Mouse (Mus musculus): ENCODE data around the gene Olfr1373.
"Not testable (repeated sequence)": the region's sequence is repeated elsewhere in the genome, so short reads cannot be mapped to it uniquely, and the experiment has no call there.

Gene Olfr1373

GRCm38 (mm10) chr11:52145428-52145827 is at the start of gene Olfr1373:
Gene Olfr1373, minus strand, starts transcription at chr11:52145528.
- not testable (repeated sequence) for DNase-seq (ENCODE audit: low spot score in 2 of 2)

- DNase-seq (ENCODE audit: low spot score in 2 of 2), result not testable (repeated sequence)
Measured at GRCm38 (mm10) chr11:52180651-52181050, 35.3 kb upstream of the Olfr1373 start.

- not testable (repeated sequence) for DNase-seq (ENCODE audit: low spot score in 2 of 2)
Measured at GRCm38 (mm10) chr11:52179897-52180296, 34.6 kb upstream of the Olfr1373 start.

- no peak for DNase-seq (ENCODE audit: low spot score in 2 of 2)
Measured at GRCm38 (mm10) chr11:52168461-52168860, 23.1 kb upstream of the Olfr1373 start.

- not testable (repeated sequence) for DNase-seq (ENCODE audit: low spot score in 2 of 2)
Measured at GRCm38 (mm10) chr11:52167901-52168302, 22.6 kb upstream of the Olfr1373 start.

- DNase-seq (ENCODE audit: low spot score in 2 of 2), result no peak
Measured at GRCm38 (mm10) chr11:52167126-52167525, 21.8 kb upstream of the Olfr1373 start.

- DNase-seq (ENCODE audit: low spot score in 2 of 2), result no peak
Measured at GRCm38 (mm10) chr11:52163926-52164325, 18.6 kb upstream of the Olfr1373 start.

- peak in 1 of 2 experiments; percentile 42 for DNase-seq (ENCODE audit: low spot score in 2 of 2)
Measured at GRCm38 (mm10) chr11:52143675-52144074, 1.7 kb downstream of the Olfr1373 start.

GRCm38 (mm10) chr11:52130451-52131068 is 14.8 kb downstream of the Olfr1373 start:
- DNase-seq (ENCODE audit: low spot score in 2 of 2), result no peak

- DNase-seq (ENCODE audit: low spot score in 2 of 2), result no peak
Measured at GRCm38 (mm10) chr11:52129621-52130450, 15.5 kb downstream of the Olfr1373 start.

GRCm38 (mm10) chr11:52129171-52129570 is 16.2 kb downstream of the Olfr1373 start:
- DNase-seq (ENCODE audit: low spot score in 2 of 2), result no peak

GRCm38 (mm10) chr11:52128316-52129061 is 16.8 kb downstream of the Olfr1373 start:
- no peak for DNase-seq (ENCODE audit: low spot score in 2 of 2)

GRCm38 (mm10) chr11:52127760-52128159 is 17.6 kb downstream of the Olfr1373 start:
- DNase-seq (ENCODE audit: low spot score in 2 of 2), result no peak

GRCm38 (mm10) chr11:52127169-52127568 is 18.2 kb downstream of the Olfr1373 start:
- no peak for DNase-seq (ENCODE audit: low spot score in 2 of 2)

- no peak for DNase-seq (ENCODE audit: low spot score in 2 of 2)
Measured at GRCm38 (mm10) chr11:52124468-52124867, 20.9 kb downstream of the Olfr1373 start.

GRCm38 (mm10) chr11:52122045-52122444 is 23.3 kb downstream of the Olfr1373 start:
- no peak for DNase-seq (ENCODE audit: low spot score in 2 of 2)

GRCm38 (mm10) chr11:52120415-52120814 is 24.9 kb downstream of the Olfr1373 start:
- not testable (repeated sequence) for DNase-seq (ENCODE audit: low spot score in 2 of 2)

GRCm38 (mm10) chr11:52117156-52117555 is 28.2 kb downstream of the Olfr1373 start:
- DNase-seq (ENCODE audit: low spot score in 2 of 2), result no peak

- DNase-seq (ENCODE audit: low spot score in 2 of 2), result not testable (repeated sequence)
Measured at GRCm38 (mm10) chr11:52116117-52116516, 29.2 kb downstream of the Olfr1373 start.

GRCm38 (mm10) chr11:52115479-52115878 is 29.8 kb downstream of the Olfr1373 start:
- no peak for DNase-seq (ENCODE audit: low spot score in 2 of 2)

GRCm38 (mm10) chr11:52109421-52109820 is 35.9 kb downstream of the Olfr1373 start:
- DNase-seq (ENCODE audit: low spot score in 2 of 2), result no peak

- no peak for DNase-seq (ENCODE audit: low spot score in 2 of 2)
Measured at GRCm38 (mm10) chr11:52108796-52109195, 36.5 kb downstream of the Olfr1373 start.

Data from urinary bladder, postnatal 4 days (tissue).